Mouse (Mus musculus) ZHBTc4 (cell line): ENCODE results near the gene Des.
A peak's percentile ranks its signal among the peaks of the same experiment; 100 is the strongest.

Experiments used
- DNase-seq: peaks from one replicate; pipeline ENCODE4 v3.0.0-alpha.2; 2011; ENCODE audit warnings: low read depth, low spot score

The Des gene

DNA sequence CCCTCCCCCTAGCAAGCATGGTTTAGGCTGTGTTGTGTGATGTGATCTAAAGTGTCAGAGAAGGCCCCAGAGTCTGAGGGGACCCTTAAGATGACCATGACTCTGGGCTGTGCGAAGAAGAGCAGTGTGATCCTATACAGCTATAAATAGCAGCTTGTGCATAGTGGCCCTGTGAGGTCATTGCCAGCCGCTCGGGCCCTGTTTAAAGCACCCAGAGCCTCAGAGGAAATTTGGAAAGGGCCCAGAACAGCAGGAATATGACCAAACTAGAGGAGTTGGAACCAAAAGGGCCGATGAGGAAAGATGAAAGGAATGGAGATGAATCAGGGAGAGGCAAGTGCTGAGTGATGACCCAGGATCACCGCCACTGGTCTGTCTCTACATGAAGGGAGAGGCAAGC is 12.8 kb upstream of the Des start:
- no peak for DNase-seq

DNA sequence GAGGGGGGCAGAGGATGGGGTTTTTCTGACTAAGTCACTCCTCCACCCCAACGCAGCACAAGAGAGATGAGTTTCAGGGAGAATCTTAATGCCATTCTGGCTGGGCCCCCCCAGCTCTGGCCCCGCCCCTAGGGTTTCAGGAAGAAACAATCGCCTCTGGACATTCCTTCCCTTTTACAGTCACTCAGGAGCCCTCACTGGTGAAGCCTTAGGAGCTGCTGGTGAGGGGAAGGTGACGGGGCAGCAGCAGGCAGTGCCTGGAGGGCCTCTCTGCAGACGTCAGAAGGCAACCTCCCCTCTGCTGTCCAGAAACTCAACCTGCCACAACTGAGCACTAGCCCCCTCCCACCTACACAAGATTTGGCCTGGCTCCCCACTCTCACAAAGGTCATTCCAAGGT is 10.9 kb upstream of the Des start:
- no peak for DNase-seq

DNA sequence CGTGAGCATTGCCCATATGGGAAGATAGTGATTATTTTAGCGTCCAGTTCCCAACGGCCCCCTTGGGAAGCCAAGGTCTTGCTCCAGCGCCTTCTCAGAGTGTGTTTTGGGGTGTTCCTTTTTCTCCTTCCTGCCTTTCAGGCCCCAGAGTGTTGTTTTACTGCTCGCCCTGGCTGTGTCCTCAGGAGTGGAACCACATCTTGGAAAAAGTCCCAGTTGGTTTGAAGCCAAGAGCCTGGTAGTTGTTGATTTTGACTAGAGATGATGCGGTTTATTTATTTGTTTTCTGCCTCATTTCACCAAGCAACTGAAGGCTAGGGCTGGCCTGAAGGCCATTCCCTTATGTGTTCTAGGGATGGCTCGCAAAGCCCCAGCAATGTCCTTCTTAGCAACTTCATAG is 2.9 kb upstream of the Des start:
- DNase-seq, result no peak

DNA sequence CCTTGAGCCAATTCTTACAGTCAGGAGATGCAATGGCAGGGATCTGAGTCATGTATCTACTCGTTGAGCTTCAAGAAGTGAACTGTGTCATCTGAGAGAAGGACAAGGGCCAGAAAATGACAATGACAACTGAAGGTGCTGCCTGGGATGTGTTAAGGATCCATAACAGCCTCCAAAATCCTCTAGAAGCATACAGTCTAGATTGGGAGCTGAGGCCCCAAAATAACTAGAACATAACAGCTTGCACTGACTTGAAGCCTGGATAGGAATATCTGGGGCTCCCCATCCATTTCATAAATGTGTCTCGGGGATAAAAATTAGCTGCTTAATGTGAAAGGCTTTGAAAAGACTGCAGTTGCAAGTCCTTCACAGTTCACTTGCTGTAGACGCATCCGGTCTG is 2.1 kb upstream of the Des start:
- no peak for DNase-seq

DNA sequence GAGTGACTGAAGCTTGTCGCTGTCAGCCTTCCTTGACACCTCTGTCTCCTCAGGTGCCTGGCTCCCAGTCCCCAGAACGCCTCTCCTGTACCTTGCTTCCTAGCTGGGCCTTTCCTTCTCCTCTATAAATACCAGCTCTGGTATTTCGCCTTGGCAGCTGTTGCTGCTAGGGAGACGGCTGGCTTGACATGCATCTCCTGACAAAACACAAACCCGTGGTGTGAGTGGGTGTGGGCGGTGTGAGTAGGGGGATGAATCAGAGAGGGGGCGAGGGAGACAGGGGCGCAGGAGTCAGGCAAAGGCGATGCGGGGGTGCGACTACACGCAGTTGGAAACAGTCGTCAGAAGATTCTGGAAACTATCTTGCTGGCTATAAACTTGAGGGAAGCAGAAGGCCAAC is 783 bp upstream of the Des start:
- no peak for DNase-seq

DNA sequence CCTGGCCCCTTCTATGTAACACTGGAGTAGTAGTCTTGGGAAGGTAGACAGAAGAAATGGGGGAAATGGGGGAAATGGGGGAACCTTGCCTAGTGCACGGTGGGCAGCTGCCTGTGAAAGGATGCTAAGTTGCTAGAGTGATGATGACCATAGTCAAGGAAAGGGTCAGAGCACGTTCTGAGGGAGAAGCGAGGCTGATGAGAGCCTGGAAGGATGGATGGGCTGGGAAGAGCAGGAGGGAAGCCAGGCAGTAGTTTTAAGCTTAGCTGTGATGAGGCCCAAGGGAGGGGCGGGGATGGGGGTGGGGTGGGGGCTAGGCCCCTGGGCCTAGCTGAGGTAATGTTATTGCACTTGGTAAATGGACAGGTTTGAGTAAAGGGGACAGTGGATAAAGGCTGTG is 994 bp downstream of the Des start:
- no peak for DNase-seq

DNA sequence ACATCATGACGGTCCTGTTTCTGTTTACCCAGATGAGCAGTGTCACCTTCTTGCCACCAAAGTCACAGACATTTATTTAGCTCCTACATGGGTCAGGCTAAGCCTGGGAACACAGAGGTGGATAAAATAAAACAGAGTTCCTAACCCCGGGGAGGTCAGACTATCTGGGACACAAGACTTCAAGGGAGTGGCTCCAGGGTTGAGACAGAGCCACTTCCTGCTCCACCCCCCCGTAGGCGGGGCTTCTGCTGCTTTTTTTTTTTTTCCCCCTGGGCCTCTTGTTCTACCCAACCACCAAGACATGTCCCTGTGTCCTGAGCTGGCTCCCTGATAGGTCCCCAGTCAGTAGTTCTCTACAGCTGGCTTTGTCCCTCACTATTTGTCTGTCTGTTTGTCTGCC is 1.6 kb downstream of the Des start:
- peak; percentile 87 for DNase-seq

DNA sequence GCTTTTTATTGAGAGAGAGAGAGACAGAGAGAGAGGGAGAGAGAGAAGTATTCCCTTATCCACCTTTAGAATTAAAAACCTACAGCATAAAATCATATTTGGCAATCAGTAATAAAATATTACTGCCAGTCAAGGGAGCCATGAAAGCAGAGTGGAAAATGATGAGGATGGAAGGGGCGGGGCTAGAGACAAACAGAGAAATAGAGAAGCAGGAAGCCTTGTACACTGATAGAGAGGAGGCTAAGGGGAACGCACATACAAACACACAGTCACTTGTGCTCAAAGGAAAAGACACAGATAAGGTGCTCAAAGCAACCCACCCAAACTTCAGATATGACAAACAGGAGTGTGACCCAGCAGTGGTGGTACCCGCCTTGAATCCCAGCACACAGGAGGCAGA is 3.7 kb downstream of the Des start:
- no peak for DNase-seq

DNA sequence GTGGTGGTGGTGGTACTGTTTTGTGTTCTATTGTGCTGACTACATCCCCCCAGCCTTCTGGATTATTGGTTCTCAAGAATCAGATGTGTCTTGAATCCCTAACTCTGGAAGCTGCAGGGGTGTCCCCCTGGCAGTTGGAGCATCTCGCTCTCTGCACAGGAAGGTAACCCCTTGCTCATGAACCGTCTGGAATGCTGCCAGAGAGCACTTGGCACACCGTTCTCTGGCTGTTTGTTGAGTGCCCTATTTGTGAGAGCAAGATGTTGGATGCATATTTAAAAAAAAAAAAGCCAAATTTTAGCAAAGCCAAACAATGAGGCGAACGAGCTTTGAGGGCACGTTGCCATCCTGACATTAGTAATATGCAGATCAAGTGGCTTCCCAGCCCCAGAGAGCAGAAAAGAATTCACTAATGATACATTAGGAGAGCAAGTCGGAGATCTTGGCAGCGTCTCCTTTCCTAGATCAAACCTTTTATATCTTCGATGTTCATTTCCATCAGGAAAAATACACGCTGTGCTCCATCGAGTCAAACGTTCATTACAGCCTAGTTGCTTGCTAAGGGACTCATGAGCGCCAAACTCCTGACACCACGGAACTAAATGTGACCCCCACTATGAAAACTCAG is 5.5 kb downstream of the Des start:
- no peak for DNase-seq

DNA sequence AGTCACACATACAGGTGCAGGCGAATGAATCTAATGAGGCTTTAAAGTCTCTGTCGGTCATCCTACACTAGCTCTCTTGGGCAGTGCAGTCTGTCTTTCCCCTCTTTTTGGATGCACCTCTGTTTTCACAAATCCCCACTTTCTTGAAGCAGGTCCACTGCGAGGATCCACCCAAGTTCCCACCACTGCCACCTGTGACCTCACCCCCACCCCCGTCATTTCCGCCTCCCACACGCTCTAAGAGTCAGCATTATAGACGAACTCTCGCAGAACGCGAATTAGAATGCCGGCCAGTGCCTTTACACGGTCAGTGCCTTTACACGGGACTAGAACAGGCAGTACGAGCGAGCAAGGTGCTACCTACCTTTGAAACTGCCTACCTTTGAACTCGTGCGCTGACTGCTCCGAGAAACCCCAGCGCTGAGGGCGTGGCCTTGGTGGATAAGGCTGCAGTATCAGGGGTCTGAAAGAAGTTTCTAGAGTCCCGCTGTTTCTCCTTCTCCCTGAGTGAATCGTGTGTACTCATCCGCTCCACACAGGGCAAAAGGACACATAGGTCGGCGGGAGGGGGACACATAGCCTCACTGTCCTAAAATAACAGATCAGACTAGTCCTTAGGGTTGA is 9.3 kb downstream of the Des start:
- no peak for DNase-seq

DNA sequence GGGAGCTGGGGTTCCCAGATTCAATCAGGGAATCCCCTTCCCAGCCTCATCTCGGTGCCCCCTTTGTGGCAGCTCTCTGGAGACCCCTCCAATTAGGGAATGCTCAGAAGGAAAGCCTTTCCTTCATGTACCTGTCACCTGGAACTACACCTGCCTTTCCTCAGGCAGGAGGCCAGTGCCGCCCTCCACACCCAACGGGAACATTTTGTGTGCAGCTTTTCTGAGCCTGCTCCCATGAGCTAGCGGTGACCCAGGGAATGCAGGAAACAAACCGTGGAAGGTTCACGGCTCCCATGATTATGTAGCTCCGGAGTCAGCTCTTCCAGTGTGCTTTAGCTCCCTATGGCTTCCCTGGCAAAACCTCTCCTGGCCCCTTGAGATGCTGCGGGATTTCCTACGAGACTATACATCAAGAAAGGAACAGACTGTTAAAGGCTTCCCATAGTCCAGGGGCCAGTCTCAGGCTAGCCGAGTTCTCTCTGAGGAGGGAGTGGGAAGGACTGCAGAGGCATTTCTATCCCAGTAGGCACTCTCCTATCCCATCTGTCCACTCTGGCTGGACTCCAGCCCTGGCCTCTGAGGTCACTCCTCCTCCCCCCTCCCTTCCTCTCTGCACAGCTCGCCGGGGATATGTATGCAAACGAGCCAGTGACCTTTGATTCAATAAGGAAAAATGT is 10.0 kb downstream of the Des start:
- no peak for DNase-seq

DNA sequence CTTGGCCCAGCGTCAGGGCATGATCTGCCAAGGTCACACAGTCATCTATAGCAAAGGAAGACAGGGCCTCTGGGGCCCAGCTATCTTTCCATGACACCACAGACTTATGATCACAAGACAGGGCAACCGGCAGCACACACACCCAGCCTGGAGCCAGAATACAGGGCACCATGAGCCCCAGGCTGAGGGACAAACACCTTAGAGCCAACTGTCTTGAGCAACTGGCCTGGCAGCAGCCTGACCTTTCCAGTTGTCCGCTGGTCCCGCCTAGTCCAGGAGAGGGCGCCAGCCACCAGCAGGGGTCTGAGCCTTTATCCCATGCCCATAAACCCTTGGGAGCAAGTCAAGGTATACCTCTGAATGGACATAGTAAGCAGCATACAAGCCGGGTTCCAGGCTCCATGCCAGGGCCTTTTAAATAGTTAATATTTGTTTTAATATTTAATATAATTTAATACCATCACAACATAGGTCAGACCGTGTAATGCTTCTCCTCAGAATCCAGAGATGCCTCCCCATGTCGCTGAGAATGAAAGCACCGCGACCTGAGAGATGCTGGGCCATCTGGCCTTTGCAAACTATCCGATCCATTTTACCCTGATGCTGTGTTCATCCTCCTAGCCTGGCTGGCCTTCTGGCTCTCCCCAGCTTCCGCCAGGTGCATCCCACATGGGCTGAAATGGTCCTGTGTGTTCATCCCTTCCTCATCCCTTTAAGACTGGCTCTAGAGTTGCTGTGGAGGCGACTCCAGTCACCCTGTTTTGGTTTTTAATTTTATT is 11.4 kb downstream of the Des start:
- peak; percentile 61 for DNase-seq

DNA sequence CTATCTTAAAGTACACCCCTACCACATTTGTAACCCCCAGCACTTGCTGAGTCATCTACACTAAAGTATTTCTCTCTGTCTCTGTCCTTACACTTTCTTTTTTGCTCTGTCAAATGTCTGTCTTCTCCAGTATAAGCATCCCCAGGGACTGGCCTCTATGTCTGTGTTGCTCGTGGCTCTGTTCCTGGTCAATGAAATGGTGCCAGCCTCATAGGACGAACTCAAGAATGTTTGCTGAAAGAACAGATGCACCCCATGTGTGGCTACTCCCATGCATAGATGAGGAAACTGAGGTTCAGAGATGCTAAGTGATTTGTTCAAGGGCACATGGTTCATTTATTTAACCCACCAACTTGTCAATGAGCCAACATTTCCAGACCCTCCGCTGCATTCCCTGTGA is 12.3 kb downstream of the Des start:
- DNase-seq, result no peak

DNA sequence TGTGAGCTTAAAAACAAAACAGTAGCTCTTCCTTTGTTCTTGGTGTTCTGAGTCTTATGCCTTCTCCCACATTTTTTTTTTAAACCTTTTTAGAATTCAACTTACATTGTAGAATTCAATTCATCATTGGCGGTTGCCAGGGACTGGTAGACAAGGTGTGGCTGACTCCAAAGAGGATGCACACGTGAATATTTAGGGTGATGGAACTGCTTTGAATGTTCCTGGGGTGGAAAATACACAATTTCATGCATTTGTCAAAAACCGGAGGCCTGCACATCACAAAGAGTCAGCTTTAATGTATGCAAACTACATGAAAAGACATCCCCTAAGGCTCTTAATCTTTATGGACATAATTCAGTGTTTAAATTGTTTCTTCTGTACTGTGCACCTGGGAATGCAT is 13.1 kb downstream of the Des start:
- DNase-seq, result no peak

DNA sequence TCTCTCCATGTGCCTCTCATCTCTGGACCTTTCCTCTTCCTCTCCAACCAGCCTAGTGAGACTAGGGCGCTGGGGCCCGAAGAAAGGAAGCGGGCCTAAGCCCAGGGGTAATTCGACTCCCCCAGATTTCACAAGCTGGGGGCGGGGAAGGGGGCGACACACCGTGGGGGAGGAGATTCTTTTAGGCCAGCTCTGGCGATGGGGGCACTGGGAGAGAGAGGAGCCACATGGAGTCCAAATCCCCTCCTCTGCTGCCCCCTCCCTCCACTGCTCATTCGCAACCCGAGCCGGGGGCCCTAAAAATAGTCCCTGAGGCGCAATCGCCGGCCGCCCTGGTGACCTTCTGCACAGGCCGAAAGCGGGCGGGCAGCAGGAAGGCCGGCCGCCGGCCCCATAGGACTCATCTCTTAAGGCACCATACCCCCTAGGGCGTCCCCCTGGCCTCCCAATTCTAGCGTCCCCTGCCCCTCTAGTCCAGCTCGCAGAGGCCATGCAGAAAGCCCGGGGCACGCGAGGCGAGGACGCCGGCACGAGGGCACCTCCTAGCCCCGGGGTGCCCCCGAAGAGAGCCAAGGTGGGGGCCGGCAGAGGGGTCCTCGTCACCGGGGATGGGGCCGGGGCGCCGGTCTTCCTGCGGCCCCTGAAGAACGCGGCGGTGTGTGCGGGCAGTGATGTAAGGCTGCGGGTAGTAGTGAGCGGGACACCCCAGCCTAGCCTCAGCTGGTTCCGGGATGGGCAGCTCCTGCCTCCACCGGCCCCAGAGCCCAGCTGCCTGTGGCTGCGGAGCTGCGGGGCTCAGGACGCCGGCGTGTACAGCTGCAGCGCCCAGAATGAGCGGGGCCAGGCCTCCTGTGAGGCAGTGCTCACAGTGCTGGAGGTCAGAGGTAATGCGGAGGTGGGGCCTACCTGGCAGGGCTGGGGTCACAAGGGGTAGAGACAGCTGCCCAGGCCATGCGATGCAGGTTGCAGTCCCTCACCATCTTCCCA is 15.1 kb downstream of the Des start, which contains the start of gene Speg:
TSS of gene Speg (plus strand) at position 348 of the 987 bp plus-strand sequence.
- no peak for DNase-seq

DNA sequence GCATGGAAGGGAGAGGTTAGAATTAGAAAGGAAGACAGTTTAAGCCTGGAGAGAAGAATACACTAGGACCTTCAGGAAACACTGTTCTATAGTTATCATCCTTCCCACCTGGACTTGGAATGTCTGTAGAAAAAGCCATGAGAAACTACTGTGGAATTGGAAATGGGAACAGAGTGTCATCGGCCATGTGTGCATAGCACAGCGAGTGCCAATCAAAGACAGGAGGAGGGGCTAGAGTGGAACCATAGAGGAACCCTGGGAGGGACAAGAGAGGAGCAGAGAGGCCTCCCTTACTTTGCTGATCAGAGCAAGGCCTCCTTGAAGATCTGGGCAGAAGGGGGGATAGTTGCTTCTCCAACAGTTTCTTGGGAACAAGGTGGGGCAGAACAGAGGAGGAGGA is 19.1 kb downstream of the Des start:
- DNase-seq, result no peak

DNA sequence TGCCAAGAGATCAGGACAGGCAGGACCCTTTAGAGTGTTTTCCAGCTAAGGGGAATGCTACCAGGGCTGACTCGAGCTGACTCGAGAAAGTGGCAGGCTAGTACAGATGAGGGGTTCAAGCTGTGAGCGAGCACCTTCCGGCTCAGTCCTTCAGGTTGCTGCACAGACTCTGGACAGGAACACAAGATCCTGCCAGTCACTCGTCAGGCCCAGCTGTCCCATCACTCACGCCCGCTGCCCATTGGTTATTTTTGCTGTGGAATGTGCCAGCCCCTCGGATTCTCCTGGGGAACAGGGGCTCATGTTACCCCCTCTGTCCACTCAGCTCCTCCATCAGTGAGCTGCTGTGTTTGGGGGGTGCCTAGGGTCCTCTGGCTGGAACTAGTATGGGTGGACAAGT is 19.8 kb downstream of the Des start:
- DNase-seq, result no peak

DNA sequence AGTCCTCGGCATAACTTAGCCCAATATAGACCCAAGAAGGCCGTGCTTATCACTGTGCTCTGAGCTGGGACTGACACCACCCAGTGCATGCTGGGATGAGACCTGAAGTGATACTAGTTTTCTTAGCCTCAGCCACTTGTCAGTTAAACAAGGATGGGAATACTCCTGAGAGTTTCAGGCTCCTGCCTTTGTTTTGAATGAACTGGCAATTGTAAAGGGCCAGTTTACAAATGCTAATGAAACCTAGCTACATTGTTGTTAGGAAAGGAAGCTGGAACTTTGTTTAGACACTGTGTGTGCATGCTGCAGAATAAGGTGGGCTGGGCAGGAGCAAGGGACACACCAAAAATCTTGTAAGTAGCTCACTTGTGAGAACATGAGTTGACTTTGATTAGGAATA is 20.8 kb downstream of the Des start:
- DNase-seq, result peak; percentile 61

DNA sequence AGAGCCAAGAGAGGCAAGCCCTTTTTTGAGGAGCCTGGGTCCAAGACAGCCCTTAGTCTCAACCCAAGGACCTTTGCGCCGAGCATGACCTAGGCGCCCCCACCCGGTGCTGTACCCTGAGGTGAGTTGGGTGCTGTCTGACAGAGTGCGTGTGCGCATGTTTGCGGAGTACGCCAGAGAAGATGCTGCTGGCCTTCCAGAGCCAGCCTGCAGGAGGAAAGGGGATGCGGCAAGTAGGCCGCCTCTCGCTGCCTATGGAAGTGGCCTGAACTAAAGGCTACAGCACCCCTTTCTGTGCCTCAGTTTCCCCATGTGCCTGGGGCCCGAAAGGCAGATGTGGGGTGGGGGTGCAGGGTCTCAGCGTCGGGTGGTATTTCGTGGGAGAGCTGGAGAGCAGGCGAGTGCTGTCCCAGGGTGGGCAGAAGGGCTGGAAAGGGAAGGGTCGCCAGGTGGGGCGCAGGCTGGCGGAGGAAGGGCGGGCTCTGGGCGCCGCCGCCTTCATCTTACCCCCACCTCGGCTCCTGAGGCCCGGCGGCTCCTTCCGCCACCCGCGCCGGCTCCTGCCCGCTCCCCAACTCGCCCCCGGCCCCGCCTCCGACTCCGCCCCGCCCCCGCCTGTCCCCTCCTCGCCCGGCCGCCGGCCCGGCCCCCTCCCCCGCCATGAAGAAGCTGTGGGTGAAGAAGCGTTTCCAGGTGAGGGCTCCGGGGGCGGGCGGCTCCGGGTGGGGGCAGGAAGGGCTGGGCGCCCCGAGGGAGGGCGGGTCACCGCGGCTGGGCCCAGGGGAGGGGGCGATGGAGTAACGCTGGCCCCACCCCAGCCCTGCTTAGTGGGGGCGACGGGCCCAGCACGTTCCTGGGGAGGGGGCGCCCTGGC is 21.6 kb downstream of the Des start:
- peak; percentile 68 for DNase-seq

DNA sequence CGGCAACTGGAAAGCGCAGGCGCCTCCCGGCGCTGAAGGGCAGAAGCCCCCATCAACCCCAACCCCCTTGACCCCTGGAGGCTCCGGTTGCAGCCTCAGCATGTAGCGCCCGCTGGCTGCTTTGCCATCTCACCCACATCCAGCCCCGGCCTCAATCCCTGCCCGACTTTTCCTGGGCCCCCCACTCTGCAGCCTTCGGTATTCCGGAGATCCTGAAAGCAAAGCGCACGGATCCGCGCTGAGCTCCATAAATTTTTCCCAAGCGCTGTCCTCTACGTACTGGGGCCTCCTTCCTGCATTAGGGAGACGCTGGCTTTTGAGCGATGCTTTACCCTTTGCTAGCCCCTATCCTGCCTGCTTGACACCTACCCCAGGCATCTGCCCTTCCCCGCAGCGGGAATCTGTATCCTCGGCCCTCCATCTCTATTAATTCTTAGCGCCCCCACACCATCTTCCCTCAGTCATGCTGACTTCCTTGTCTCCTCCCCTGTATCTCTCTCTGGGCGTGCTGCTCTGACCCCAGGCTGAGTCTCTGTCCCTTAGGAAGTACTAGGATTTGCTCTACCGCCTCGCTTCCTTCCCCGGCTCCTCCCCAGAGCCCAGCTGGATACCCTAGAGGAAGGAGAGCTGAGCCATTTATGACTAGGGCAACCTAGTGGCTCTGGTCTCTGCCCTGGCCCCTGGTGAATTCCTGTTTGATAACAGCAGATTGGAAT is 22.4 kb downstream of the Des start:
- DNase-seq, result peak; percentile 69
